Comparison of ENCODE assay signal across 8 mouse cellular contexts in genomic region chr11:106513166-106513565, GRCm38 (mm10). TPM values are rescaled to one million over a fixed set of nuclear protein-coding genes. Genes with fewer than 3 reads are reported as not detected.
DNase-seq lines count a peak whose midpoint lies in the region; ATAC-seq and TF ChIP-seq lines count a peak whose summit lies in the region.

No protein-coding gene starts in this region.

- H3K36me3 ChIP-seq in forebrain, embryonic 10.5 days (replicated peaks), result peaks cover 24% of the 10 kb centered on the region
- peaks cover 3% of the 10 kb centered on the region for H3K36me3 ChIP-seq in forebrain, embryonic 16.5 days (ENCODE audit: control insufficient read depth, insufficient read depth)
- 0 out of 2 replicates have a peak, but pooled peaks cover 3% of the 10 kb centered on the region for H3K36me3 ChIP-seq in stomach, postnatal 0 days (ENCODE audit: control insufficient read depth, insufficient read depth, low read length)

- H3K27me3 ChIP-seq in forebrain, embryonic 10.5 days (ENCODE audit: poor library complexity, severe bottlenecking), result no peaks in the 10 kb centered on the region
- no peaks in the 10 kb centered on the region for H3K27me3 ChIP-seq in forebrain, embryonic 16.5 days (replicated peaks; ENCODE audit: control insufficient read depth, insufficient read depth, low read length)
- H3K27me3 ChIP-seq in stomach, postnatal 0 days (ENCODE audit: control insufficient read depth, insufficient read depth, low read length), result no peaks in the 10 kb centered on the region

- TF ChIP-seq EP300 in stomach, postnatal 0 days (optimal IDR thresholded peaks at IDR 0.05), result no peak

- peak; percentile 84 for TF ChIP-seq CTCF in stomach, postnatal 0 days (IDR thresholded peaks at IDR 0.05; ENCODE audit: low read depth)

- no peak overlapping the region for H3K9ac ChIP-seq in forebrain, embryonic 16.5 days (replicated peaks; ENCODE audit: low read depth, low read length)
- no peak overlapping the region for H3K9ac ChIP-seq in stomach, postnatal 0 days (ENCODE audit: low read length)

- no peak for ATAC-seq in forebrain, embryonic 16.5 days
- peak; percentile 58; the same call in 1 of the 2 replicates for ATAC-seq in stomach, postnatal 0 days (ENCODE audit: low FRiP score, low TSS enrichment)

- peaks cover 18% of the 10 kb centered on the region for H3K4me1 ChIP-seq in forebrain, embryonic 10.5 days
- no peaks in the 10 kb centered on the region for H3K4me1 ChIP-seq in forebrain, embryonic 16.5 days (replicated peaks; ENCODE audit: control insufficient read depth, insufficient read depth, low read length)
- no peaks in the 10 kb centered on the region for H3K4me1 ChIP-seq in stomach, postnatal 0 days (replicated peaks; ENCODE audit: control insufficient read depth, insufficient read depth)

- H3K27ac ChIP-seq in forebrain, embryonic 10.5 days, result peak overlapping the region; percentile 25; the same call in 1 of the 2 replicates
- H3K27ac ChIP-seq in forebrain, embryonic 16.5 days (ENCODE audit: low read length), result no peak overlapping the region
- no peak overlapping the region for H3K27ac ChIP-seq in stomach, postnatal 0 days (replicated peaks)

- no peak overlapping the region for H3K4me3 ChIP-seq in forebrain, embryonic 10.5 days
- H3K4me3 ChIP-seq in forebrain, embryonic 16.5 days (replicated peaks; ENCODE audit: low read length), result no peak overlapping the region
- no peak overlapping the region for H3K4me3 ChIP-seq in stomach, postnatal 0 days (ENCODE audit: low read depth, low read length)

- H3K9me3 ChIP-seq in forebrain, embryonic 10.5 days, result no peaks in the 10 kb centered on the region; the same call in 1 of the 2 replicates
- H3K9me3 ChIP-seq in forebrain, embryonic 16.5 days (ENCODE audit: control insufficient read depth, low read length), result no peaks in the 10 kb centered on the region
- H3K9me3 ChIP-seq in stomach, postnatal 0 days (ENCODE audit: control insufficient read depth, low read length), result no peaks in the 10 kb centered on the region

- DNase-seq in forebrain, embryonic 10.5 days (ENCODE audit: extremely low spot score, low spot score), result no peak
- peak; percentile 61 for DNase-seq in right cerebral cortex, adult 18-20 months
- no peak for DNase-seq in right cerebral cortex, postnatal 36 days (ENCODE audit: low spot score in 2 of 2)
- peak; percentile 52 for DNase-seq in embryo, embryonic 9.5 days (ENCODE audit: extremely low spot score)
- peak; percentile 74 for DNase-seq in induced T-regulatory cell, adult 2 months (ENCODE audit: low read depth)
- peak; percentile 61 for DNase-seq in lung, postnatal 25 days (ENCODE audit: low spot score)
- peak; percentile 51 for DNase-seq in stomach, postnatal 0 days (ENCODE audit: low spot score)

- 42% methylated on average over 2 of the region's 2 CpGs for WGBS in forebrain, embryonic 10.5 days
- WGBS in forebrain, embryonic 16.5 days, result 32% methylated on average over 2 of the region's 2 CpGs
- WGBS in stomach, postnatal 0 days, result 42% methylated on average over 2 of the region's 2 CpGs

- H3K4me2 ChIP-seq in forebrain, embryonic 16.5 days (ENCODE audit: low read length), result no peak overlapping the region
- H3K4me2 ChIP-seq in stomach, postnatal 0 days (replicated peaks; ENCODE audit: low read depth), result no peak overlapping the region

RNA-seq across cellular contexts. Expression of gene Ern1, which starts 25.5 kb away (rescaled TPM):
- 4.6 and 5.3 TPM in 2 replicates for polyA plus RNA-seq in forebrain, embryonic 10.5 days (2016; fragmentation: Nextera tagmentation; extraction: Ambion mirVana)
- polyA plus RNA-seq in forebrain, embryonic 16.5 days (2015; fragmentation: Nextera tagmentation; extraction: Ambion mirVana), result 4.9 and 6.0 TPM in 2 replicates
- polyA plus RNA-seq in stomach, postnatal 0 days (2015; fragmentation: Nextera tagmentation; extraction: Ambion mirVana), result 3.0 and 3.7 TPM in 2 replicates

Comparison
In these comparisons a context has a peak if more than half of its experiments do, and no peak if none do; other contexts are left out.
1. DNase-seq: peak in right cerebral cortex, adult 18-20 months (single experiment), embryo, embryonic 9.5 days (single experiment), induced T-regulatory cell, adult 2 months (single experiment), lung, postnatal 25 days (single experiment) and stomach, postnatal 0 days (single experiment); none in forebrain, embryonic 10.5 days (single experiment) and right cerebral cortex, postnatal 36 days (0 of 2).